Mouse (Mus musculus) kidney, adult 11 months (tissue): ENCODE results near the gene Mylpf.
A peak's percentile ranks its signal among the peaks of the same experiment; 100 is the strongest.
"Not testable (repeated sequence)": the region's sequence is repeated elsewhere in the genome, so short reads cannot be mapped to it uniquely, and the experiment has no call there.

Experiments
- DNase-seq: peaks from one replicate; pipeline ENCODE4 v3.0.0; 2022

The Mylpf gene

DNA sequence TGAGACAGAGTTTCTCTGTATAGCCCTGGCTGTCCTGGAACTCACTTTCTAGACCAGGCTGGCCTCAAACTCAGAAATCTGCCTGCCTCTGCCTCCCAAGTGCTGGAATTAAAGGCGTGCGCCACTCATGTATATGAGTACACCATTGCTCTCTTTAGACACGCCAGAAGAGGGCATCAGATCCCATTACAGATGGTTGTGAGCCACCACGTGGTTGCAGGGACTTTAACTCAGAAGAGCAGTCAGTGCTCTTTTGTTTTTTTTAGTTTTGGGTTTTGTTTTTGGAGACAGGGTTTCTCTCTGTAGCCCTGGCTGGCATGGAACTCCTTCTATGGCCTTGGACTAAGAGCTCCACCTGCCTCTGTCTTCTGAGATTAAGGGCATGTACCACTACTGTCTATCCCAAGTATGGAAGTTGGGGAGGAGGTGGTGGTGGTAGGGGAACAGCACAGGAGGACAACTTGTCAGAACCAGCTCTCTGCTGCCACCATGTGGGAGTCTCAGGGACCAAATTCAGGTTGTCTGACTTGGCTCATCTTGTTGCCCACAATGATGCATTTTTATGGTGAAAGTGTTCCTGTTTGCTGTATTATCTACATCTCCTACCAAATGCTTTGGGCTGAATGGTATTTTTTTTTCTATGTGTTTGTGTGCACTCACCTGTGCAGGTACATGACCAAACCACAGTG, 20.1 kb downstream of the Mylpf start:
- peak; percentile 66 for DNase-seq

GRCm38 (mm10) chr7:127231376-127231775, 22.7 kb downstream of the Mylpf start:
- DNase-seq = no peak

GRCm38 (mm10) chr7:127231826-127232621, 23.3 kb downstream of the Mylpf start:
- no peak for DNase-seq

DNA sequence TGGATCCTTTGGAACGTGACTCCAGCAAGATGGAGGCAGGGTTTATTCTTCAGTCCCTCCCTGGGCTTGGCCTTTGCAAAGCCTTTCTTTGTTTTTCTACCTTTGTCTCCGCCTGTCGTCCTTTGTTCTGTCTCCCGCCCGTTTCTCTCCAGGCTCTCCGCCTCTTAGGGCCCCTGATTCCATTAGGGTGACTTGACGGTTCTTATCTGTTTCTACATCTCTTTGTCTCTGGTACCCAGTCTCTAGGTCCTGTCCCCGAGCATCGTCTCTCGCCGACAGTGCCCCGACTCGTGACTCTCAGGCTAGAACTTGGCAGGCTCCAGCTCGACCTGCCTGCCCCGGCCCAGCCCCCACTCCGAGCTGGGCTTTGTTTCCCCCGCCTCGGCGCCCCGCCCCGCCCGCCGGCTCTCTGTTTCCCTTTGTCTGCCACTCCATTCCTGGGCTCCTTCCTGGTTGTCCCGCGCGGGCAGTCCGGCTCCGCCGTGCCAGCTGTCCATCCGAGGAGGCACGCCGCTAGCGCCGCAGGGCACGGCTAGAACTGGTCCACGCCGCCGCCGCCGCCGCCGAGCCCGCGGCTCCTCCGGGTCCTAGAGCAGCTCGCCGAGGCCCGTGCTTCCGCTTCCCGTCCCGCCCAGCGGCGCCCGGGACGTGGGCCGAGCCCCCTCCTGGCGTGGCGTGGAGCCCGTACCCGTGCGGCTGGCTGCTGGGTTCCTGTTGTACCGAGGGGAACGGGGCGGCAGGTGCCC, 24.1 kb downstream of the Mylpf start, which contains the start of the genes Zfp553 and Sept1:
TSS of gene Zfp553 (plus strand) at position 440 of the 746 bp plus-strand sequence.
TSS of gene Sept1 (minus strand) at position 509 of the 746 bp plus-strand sequence.
- DNase-seq = peak; percentile 88

- no peak for DNase-seq
Measured at GRCm38 (mm10) chr7:127233368-127233749, 24.7 kb downstream of the Mylpf start.

DNA sequence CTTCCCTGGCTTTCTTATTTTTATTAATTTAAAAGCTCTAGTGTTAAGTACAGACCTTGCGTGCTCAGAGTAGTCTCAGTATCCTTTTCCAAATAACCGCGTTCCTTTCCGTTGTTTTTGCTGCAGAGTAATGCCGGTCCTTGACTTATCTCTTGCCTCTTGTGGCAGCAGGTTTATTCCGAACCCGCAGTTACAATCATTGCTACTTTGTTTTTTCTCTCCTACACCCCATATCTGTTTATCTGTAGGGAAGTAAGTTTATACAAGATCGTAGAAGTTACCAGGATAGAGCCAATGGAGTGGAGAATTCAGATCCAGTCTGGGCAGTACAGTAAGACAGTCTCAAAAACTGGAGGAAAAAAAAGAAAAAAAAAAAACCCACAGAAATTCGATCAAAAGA, 25.1 kb downstream of the Mylpf start:
- no peak for DNase-seq

- no peak for DNase-seq
Measured at GRCm38 (mm10) chr7:127234777-127235176, 26.1 kb downstream of the Mylpf start.

DNA sequence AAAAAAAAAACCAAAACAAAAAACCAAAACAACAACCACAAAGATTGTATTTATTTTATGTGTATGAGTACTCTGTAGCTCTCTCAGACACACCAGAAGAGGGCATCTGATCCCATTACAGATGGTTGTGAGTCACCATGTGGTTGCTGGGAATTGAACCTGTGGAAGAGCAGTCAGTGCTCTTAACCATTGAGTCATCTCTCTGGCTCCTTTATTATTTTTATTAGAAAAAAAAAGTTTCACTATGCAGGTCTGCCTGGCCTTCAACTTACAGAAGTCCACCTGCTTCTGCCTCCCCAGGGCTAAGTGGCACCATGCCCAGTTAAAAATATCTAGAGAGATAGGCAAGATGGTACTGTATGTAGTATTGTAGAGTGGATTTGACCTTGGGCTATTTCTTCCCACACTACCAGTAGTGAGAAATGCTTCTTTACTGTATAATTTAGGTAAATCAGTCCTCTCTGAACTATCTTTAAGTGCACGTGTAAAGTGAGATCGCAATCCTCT, 34.7 kb downstream of the Mylpf start:
- no peak for DNase-seq

DNA sequence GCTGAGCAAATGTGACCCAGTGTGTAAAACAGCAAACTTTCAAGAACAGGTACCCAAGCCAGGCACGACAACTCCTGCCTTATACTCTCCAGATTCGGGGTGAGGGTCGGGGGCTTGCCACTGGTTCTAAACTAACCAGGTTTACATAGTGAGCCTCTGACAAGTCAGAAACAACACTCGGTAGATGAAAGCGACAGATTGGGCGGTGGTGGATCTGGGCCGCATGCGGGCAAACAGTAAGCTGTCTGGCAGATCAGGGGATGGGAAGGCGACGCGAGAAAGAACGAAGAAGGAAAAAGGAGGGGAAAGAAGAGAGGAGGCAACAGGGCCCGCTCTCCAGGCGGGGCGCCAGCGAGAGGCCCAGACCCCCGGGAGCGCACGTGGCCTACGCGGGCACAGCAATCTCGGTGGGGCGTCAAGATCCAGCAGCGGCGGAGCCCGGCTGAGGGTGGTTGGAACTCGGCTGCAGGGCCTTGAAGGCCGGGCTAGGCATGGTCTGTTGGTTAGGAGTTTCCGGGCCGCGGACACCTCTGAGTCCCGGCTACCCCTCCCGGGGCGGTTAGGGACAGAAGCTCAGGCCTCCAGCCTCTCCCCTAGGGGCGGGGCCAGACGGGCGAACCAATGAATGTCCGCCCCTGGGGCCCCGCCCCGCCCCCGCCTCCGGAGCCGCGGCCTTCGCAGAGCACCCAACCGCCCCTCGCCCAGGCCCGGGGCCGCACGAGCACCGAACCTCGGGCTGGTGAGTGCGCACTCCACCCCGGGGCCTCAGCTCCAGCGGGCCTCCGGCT, 35.4 kb downstream of the Mylpf start, which contains the start of gene Zfp771:
TSS of gene Zfp771 (plus strand) at position 405 of the 788 bp plus-strand sequence.
- peak; percentile 97 for DNase-seq

GRCm38 (mm10) chr7:127244658-127245510, 36.2 kb downstream of the Mylpf start:
- DNase-seq = no peak

DNA sequence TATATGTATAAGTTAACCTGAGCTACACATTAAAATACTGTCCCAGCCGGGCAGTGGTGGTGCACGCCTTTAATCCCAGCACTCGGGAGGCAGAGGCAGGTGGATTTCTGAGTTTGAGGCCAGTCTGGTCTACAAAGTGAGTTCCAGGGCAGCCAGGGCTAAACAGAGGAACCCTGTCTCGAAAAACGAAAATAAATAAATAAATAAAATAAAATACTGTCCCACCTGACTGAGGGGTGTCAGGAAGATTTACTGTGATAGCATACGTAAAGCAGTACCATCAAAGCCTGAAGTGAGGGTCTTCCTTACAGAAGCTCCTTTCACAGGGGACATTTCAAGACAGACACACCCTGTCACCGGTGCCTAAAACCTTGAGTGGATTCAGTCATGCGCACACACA, 41.8 kb downstream of the Mylpf start:
- not testable (repeated sequence) for DNase-seq

GRCm38 (mm10) chr7:127252414-127252813, 43.7 kb downstream of the Mylpf start:
- no peak for DNase-seq

- DNase-seq = no peak
Measured at GRCm38 (mm10) chr7:127253341-127253740, 44.7 kb downstream of the Mylpf start.

- DNase-seq = peak; percentile 92
Measured at GRCm38 (mm10) chr7:127253821-127254769, 45.4 kb downstream of the Mylpf start.

DNA sequence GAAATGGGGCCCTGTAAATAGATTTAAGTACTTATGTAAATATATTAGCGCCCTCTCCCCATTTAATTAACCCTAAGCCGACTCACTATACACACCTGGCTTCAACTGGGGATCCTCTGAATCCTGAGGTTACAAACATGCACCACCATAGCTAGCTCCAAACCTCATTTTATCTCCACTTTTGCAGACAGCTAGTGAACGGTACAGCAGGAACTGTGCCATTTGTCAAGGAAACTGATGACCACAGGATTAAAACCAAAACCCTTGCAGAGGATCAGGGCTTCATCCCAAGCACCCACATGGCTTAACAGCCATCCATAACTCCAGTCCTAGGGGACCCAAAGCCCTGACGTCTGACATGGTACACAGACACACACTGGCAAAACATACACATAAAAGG, 46.3 kb downstream of the Mylpf start:
- no peak for DNase-seq

- no peak for DNase-seq
Measured at GRCm38 (mm10) chr7:127255965-127256364, 47.3 kb downstream of the Mylpf start.

GRCm38 (mm10) chr7:127256518-127256917, 47.8 kb downstream of the Mylpf start:
- no peak for DNase-seq

GRCm38 (mm10) chr7:127259186-127259905, 50.7 kb downstream of the Mylpf start:
- DNase-seq = no peak
